Mouse (Mus musculus) heart, adult 11 months (tissue): ENCODE data around the gene Lrp1.

Experiments used
- DNase-seq: peaks from one replicate; pipeline ENCODE4 v3.0.0; 2022

Lrp1 gene

DNA sequence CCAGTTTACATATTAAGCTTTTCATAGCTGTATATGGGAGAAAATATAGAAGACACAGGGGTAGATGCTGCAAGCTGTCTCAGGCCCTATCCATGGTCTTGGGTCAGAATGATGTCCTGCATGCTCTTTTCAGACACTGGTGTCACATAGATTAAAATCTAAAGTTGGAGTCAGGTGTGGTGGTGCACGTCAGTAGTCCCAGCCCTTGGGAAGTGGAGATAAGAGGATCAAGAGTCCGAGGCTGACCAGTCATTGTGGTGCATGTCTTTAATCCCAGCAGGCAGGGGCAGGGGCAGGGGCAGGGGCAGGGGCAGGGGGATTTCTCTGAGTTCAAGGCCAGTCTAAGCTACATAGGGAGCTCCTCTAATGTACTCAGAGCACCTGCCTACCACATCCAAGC lies 24.8 kb upstream of the Lrp1 start:
- DNase-seq = peak; percentile 91

GRCm38 (mm10) chr10:127643553-127644238 lies 22.7 kb upstream of the Lrp1 start:
- peak; percentile 99 for DNase-seq

DNA sequence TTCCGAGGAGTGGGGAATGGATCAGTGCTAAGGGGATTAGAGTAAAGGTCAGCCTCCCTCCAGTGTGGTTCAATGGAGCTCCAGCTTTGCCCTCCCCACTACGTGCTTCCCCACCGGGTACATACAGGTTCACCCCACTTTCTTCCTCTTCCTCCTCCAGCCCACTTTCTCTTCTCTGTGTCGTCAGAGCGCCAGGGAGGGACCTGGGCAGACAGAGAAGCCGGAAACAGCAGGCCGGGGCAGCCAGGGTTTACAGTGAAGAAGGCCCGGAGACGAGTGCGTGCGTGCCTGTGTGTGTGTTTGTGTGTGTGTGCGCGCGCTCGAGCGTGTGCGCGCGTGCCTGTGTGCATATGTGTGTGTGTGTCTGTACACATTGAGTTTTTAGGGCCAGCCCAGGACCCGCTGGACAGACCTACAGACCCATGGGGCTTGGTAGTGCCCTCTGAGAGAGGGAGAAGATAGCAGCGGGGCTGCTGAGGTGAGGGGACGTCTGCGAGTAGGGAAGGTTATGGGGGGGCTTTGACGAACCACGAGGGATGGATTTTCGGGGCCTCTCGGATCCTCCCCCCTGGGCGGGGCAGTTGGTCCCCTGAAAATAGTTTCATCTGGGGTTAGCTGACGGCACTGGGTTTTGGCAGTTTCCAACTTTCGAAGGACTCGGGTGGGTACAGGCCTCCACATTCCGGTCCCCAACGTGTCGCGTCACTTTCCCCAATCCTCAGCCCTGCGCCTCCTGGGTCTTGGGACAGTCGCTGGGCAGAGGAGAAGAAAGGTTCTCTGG lies 22.0 kb upstream of the Lrp1 start, which contains the start of gene Stat6:
Gene Stat6 (plus strand): TSS at position 215 of the 781 bp plus-strand sequence.
- peak; percentile 99 for DNase-seq

- peak; percentile 99 for DNase-seq
Measured at GRCm38 (mm10) chr10:127641861-127642771, 21.2 kb upstream of the Lrp1 start.

DNA sequence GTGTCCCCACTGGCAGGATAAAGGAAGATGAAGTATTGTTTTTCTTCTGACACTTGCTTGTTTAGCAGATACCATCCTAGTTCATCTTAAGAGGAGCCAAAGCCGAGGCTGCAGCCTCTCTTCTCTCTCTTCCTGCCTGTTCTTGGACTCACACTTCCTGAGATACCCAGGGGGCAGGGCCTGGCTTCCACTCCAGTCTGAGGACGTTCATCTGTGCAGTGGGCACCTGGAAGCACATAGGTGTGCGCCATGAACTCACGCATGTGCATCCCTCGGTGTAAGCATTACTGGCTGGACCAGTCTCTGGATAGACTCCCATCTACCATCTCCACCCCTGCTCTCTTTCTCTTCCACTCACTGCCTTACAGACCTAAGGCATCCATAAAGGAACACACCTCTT lies 19.5 kb upstream of the Lrp1 start:
- DNase-seq = peak; percentile 94

- DNase-seq = peak; percentile 92
Measured at GRCm38 (mm10) chr10:127632668-127633271, 11.8 kb upstream of the Lrp1 start.

DNA sequence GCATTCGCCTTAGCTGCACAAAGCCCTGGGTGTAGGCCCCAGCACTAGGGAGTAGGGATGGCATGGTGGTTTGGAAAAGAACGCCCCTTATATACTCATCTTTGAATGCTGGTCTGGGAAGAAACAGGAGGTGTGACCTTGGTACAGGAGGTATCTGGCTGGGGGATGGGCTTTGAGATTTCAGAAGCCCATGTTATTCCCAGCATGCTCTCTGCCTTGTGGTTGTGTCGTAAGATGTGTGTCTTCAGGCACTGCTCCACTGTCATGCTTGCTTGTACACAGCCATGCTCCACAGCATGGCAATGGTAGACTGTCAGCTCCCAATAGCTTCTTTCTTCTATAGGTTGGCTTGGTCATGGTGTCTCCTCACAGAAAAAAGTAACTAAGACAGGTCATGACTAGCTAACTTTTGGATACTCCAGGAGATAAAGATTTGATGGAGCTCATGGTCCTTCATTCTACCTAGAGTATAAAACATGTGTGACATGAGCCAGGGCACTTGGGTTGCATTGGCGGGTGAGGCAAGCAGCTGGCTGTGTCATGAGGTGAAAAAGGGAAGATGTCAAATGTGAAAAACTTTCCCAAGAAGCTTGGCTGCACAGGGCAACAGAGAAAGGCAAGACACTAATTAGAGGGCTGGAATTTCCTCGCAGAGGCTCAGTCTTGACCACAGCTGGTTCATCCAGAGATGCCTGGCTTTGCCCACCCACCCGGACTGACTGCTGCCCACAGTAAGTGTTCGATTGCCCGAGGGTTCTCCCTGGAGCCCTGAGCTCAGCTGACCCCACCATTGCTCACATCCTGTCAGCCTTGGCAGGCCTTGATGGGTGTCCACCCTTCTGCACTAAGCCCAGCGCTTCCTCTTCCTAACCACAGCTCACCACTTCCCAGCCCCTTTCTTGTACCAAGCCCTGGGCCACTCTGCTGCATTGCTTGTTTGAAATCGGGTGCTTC lies 10.6 kb upstream of the Lrp1 start:
- peak; percentile 99 for DNase-seq

- DNase-seq = no peak
Measured at GRCm38 (mm10) chr10:127626433-127626832, 5.5 kb upstream of the Lrp1 start.

GRCm38 (mm10) chr10:127623439-127624216 lies 2.7 kb upstream of the Lrp1 start:
- DNase-seq = peak; percentile 91

DNA sequence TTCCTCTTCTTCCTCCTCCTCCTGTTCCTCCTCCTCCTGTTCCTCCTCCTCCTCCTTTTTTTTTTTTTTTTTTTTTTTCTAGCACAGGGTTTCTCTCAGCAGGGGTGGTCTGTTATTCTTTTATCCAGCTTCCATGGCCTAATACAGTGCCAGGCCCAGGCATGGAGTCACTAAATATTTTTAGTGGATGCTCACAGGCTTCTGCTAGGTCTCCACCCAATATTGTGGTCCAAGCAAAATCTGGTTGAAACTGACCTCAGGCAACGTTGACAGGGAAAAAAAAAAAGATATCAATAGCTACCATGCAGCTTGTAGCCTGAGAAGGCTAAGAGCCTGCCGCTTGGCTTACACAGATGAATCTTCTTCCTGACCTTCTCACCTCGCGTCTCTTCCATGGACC lies 1.7 kb upstream of the Lrp1 start:
- peak; percentile 94 for DNase-seq

DNA sequence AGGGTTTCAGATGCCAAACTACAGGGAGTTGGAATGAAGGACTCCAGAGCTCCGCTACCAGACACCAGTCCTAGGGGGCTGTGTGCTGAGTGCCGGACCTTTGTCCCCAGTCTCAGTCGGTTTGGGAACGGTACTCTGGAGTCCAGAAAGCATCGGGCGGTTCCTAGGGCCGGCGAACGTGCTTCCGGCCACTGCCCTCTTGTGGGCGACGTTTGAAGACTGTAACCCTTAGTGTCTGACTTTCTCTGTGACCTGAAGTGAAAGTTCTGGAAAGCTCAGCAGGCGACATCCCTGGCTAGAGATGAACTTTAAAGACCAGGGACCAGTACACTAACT lies 1.1 kb upstream of the Lrp1 start:
- peak; percentile 98 for DNase-seq

- peak; percentile 100 for DNase-seq
Measured at GRCm38 (mm10) chr10:127621191-127622056, 476 bp upstream of the Lrp1 start.

- DNase-seq = peak; percentile 97
Measured at GRCm38 (mm10) chr10:127619941-127620405, 975 bp downstream of the Lrp1 start.

DNA sequence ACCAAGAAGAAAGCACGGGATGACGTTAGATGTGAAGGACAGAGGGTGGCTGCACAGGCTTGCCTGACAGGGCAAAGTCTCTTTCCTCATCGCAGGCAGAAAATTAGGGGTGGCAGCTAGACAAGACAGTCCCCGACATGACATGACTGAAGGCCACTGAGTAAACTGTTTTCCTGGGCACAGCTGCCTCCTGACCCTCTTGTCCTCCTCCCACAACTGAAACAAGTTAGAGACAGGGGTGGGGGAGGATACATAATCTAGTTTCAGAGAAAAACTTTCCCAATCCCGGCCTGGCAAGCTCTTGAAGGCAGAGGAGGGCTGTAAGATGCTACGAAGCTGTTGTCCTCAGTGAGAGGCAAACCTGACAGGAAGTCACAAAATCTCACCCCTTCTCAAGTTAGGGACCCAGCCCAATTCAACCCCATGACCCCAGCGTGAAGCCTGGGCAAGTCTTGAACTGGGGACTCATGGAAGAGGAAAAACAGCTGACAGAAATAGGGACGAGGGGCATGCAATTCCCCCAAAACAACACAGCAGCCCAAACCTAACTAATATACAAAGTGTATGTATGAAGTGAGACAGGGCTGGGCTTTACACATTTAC lies 1.7 kb downstream of the Lrp1 start:
- peak; percentile 94 for DNase-seq

- DNase-seq = peak; percentile 95
Measured at GRCm38 (mm10) chr10:127618173-127618572, 2.8 kb downstream of the Lrp1 start.

DNA sequence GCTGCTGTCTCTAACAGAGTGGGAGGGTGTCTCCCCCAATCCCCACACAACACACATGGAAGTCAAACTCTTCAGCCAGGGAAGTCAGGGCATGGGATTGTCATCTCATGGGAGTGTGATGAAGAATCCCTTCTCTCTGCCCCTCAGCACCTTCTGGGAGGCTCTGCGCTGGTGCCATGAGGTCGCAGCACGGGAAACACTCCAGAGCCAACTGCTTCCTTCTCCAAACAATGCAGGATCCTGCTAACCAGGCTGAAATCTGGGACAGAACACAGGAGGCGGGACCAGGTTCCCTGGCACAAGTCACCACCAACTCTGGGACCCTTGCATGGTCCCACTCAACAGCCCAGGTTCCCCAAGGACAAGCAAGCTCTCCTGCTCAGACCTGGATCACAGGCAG lies 3.7 kb downstream of the Lrp1 start:
- DNase-seq = peak; percentile 93

DNA sequence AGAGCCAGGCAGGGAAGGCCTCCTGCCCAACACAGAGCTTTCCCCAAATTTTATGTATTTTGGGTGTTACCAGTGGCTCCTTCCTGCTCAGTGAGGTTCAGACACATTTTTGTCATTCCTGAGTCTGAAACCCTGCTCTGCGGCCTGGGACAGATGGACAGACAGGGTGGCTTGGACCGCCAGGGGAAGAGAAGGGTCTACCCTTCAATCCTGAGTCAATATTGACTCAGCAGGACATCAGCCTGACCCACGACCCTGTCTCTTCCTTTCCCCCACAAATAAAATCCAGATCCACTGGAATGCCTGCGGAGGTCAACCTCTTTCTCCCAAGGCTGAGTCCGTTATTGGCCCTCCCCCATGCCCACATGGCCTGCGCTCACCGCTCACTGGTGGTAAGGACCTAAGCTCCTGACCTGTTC lies 4.7 kb downstream of the Lrp1 start:
- no peak for DNase-seq

GRCm38 (mm10) chr10:127615591-127615990 lies 5.4 kb downstream of the Lrp1 start:
- peak; percentile 98 for DNase-seq

DNA sequence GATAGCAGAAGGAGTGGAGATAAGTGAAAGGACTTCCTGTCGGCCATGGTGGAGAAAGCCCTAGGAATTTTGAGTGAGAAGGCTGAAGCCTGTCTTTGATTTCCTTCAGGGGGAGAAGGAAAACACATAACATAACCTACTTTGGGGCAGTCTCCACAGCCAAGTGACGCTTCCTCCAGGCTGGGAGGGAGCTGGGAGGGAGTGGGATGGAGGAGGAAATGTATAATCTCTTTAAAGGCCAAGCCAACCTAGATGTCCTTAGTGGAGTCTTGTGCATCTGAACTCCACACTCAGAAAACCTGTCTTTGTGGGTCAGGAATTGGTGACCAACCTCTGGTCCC lies 5.9 kb downstream of the Lrp1 start:
- no peak for DNase-seq
